Mouse (Mus musculus): Measurements from ENCODE around the gene Phldb1. TPM values are rescaled to one million over a fixed set of nuclear protein-coding genes. Genes with fewer than 3 reads are reported as not detected.
"Not testable (repeated sequence)": the region's sequence is repeated elsewhere in the genome, so short reads cannot be mapped to it uniquely, and the experiment has no call there.

Phldb1 gene
- 20.2 and 24.4 TPM in 2 replicates for polyA plus RNA-seq (2015; fragmentation: Nextera tagmentation; extraction: Ambion mirVana)

DNA sequence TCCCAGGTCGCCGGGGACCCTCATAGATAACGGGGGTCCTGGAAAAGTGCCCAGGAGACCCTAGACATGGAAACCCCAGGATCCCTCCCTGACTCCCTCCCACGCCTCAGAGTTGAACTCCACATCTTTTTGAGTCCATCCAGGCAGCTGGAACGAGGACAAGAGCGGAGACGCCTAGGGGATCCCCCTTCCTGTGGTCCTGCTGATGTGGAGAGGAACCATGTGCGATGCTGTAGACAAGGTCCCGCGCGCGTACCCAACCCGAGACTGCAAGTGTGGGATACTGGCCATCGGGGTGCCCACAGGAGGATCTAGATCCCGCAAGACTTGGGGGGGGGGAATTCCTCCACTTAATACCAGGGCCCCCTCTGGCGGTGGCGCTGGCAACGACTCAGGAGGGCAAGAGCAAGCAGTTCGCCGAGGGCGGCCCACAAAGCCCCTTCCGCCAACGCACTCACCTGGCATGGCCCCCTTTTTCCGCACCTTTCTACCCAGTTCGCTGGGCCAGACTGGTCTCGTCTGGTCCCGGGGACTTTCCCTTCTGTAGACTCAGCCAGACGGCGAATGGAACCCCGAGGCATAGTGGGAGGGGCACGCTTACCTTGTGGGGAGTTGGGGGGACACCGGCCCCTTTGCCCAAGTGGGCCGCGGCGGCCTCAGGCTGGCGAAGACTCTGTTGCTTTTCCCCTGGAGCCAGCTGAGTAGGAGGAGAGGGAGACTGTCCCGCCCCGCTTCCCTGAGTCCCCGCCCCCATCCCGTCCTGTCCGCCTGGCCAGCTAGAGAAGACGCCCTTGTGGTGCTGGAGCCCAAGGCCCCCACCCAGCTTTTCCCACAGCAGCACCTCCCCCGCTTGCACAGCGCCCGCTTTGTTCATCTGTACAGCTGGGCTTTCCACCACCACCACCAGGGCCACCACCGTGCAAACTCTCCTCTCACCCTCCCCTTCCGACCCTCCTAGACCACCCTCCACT is at the start of gene Phldb1:
Gene Phldb1 (minus strand): TSS at position 675 of the 971 bp plus-strand sequence.
- peaks cover 42% of the 10 kb centered on the region for H3K4me1 ChIP-seq
- ATAC-seq (ENCODE audit: extremely low read depth, insufficient number of reproducible peaks, low FRiP score, low TSS enrichment), result 0 out of 2 replicates have a peak, but pooled peaks have one; percentile 12
- peak within 1 kb of the TSS; percentile 85 for H3K9ac ChIP-seq
- peaks cover 4% of the 10 kb centered on the region for H3K27me3 ChIP-seq (replicated peaks)
- H3K4me3 ChIP-seq, result peak within 1 kb of the TSS; percentile 73
- H3K9me3 ChIP-seq, result no peaks in the 10 kb centered on the region
- no peaks in the 10 kb centered on the region for H3K36me3 ChIP-seq
- under 1% methylated on average over 45 of the region's 47 CpGs for WGBS
- H3K27ac ChIP-seq (replicated peaks), result peak within 1 kb of the TSS; percentile 77
- H3K4me2 ChIP-seq, result peak within 1 kb of the TSS; percentile 99

GRCm38 (mm10) chr9:44772750-44773651 is 38.0 kb upstream of the Phldb1 start:
- peak overlapping the region; percentile 91 for H3K4me3 ChIP-seq
- peak; percentile 95 for ATAC-seq (ENCODE audit: extremely low read depth, insufficient number of reproducible peaks, low FRiP score, low TSS enrichment)
- no peaks in the 10 kb centered on the region for H3K27me3 ChIP-seq (replicated peaks)
- WGBS, result under 1% methylated on average over 41 of the region's 41 CpGs
- peaks cover 28% of the 10 kb centered on the region for H3K36me3 ChIP-seq
- H3K9me3 ChIP-seq, result no peaks in the 10 kb centered on the region
- peak overlapping the region; percentile 89 for H3K27ac ChIP-seq (replicated peaks)
- peaks cover 14% of the 10 kb centered on the region for H3K4me1 ChIP-seq
- peak overlapping the region; percentile 92 for H3K9ac ChIP-seq
- peak overlapping the region; percentile 94 for H3K4me2 ChIP-seq

DNA sequence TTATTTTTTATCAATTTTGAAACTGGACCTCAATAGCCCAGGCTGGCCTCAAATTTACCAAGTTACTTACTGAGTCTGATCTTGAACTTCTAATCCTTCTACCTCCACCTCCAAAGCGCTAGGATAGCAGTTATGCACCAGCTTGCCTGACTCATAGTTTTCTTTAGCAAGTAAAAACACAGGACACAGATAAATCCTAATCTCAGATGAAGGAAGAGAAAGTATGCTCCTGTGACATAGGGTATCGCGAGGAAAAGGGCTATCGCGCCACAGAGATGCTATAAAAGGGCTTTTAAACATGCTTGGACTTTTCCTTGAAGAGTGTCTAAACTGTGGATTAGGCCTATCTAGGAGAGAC is 37.4 kb upstream of the Phldb1 start:
- peak overlapping the region; percentile 91 for H3K4me3 ChIP-seq
- H3K4me2 ChIP-seq, result no peak overlapping the region
- H3K27ac ChIP-seq (replicated peaks), result peak overlapping the region; percentile 89

GRCm38 (mm10) chr9:44771376-44771775 is 36.4 kb upstream of the Phldb1 start:
- WGBS, result 87% methylated on average over 5 of the region's 5 CpGs

More for the DNA sequence above, 37.4 kb upstream of the Phldb1 start:
- WGBS, result 15% methylated on average over 5 of the region's 5 CpGs
- ATAC-seq (ENCODE audit: extremely low read depth, insufficient number of reproducible peaks, low FRiP score, low TSS enrichment), result no peak
- no peak overlapping the region for H3K9ac ChIP-seq
- H3K4me1 ChIP-seq, result peaks cover 14% of the 10 kb centered on the region
- no peaks in the 10 kb centered on the region for H3K9me3 ChIP-seq
- H3K27me3 ChIP-seq (replicated peaks), result no peaks in the 10 kb centered on the region
- H3K36me3 ChIP-seq, result peaks cover 26% of the 10 kb centered on the region

DNA sequence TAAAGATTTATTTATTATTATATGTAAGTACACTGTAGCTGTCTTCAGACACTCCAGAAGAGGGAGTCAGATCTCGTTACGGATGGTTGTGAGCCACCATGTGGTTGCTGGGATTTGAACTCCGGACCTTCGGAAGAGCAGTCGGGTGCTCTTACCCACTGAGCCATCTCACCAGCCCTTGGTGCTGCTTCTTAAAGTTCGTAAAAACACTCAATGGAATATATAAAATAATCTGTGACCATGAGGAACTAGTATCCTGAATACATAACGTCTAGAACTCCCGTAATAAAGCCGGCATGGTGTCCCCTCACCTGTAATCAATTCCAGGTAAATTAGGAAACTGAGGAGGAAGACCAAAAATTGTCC is 33.0 kb upstream of the Phldb1 start:
- not testable (repeated sequence) for ATAC-seq (ENCODE audit: extremely low read depth, insufficient number of reproducible peaks, low FRiP score, low TSS enrichment); H3K9me3 ChIP-seq; H3K27me3 ChIP-seq (replicated peaks); H3K27ac ChIP-seq (replicated peaks); H3K36me3 ChIP-seq
- Histone ChIP-seq H3K4me2 (peak overlapping the region; percentile 82), H3K9ac (peak overlapping the region; percentile 40), H3K4me3 (peak overlapping the region; percentile 88), H3K4me1 (peaks cover 38% of the 10 kb centered on the region)
- 33% methylated on average over 9 of the region's 9 CpGs for WGBS

More at GRCm38 (mm10) chr9:44771376-44771775, 36.4 kb upstream of the Phldb1 start:
- no peak overlapping the region for H3K27ac ChIP-seq (replicated peaks)
- no peak overlapping the region for H3K4me2 ChIP-seq
- no peak for ATAC-seq (ENCODE audit: extremely low read depth, insufficient number of reproducible peaks, low FRiP score, low TSS enrichment)
- H3K4me3 ChIP-seq, result no peak overlapping the region
- peaks cover 18% of the 10 kb centered on the region for H3K36me3 ChIP-seq
- peaks cover 18% of the 10 kb centered on the region for H3K4me1 ChIP-seq
- H3K27me3 ChIP-seq (replicated peaks), result no peaks in the 10 kb centered on the region
- H3K9me3 ChIP-seq, result no peaks in the 10 kb centered on the region
- H3K9ac ChIP-seq, result no peak overlapping the region

GRCm38 (mm10) chr9:44767101-44768028 is 32.4 kb upstream of the Phldb1 start, which contains the start of the genes Arcn1 and Ift46:
Gene Arcn1 (minus strand): TSS chr9:44767845.
Gene Ift46 (plus strand): TSS chr9:44767908.
- ATAC-seq (ENCODE audit: extremely low read depth, insufficient number of reproducible peaks, low FRiP score, low TSS enrichment), result peak; percentile 84
- Histone ChIP-seq H3K9ac (peak within 1 kb of the TSS; percentile 98), H3K4me2 (peak within 1 kb of the TSS; percentile 82), H3K36me3 (no peaks in the 10 kb centered on the region), H3K9me3 (no peaks in the 10 kb centered on the region), H3K4me1 (peaks cover 42% of the 10 kb centered on the region), H3K27ac (replicated peaks) (peak within 1 kb of the TSS; percentile 98), H3K27me3 (replicated peaks) (no peaks in the 10 kb centered on the region), H3K4me3 (peak within 1 kb of the TSS; percentile 88)
- WGBS, result under 1% methylated on average over 82 of the region's 82 CpGs

GRCm38 (mm10) chr9:44760873-44761272 is 25.9 kb upstream of the Phldb1 start:
- Histone ChIP-seq H3K9ac (no peak overlapping the region), H3K27me3 (replicated peaks) (no peaks in the 10 kb centered on the region), H3K27ac (replicated peaks) (no peak overlapping the region), H3K36me3 (peaks cover 45% of the 10 kb centered on the region), H3K4me2 (no peak overlapping the region), H3K9me3 (no peaks in the 10 kb centered on the region), H3K4me3 (no peak overlapping the region), H3K4me1 (peaks cover 45% of the 10 kb centered on the region)
- WGBS, result 53% methylated on average over 2 of the region's 2 CpGs
- no peak for ATAC-seq (ENCODE audit: extremely low read depth, insufficient number of reproducible peaks, low FRiP score, low TSS enrichment)

GRCm38 (mm10) chr9:44748473-44748872 is 13.5 kb upstream of the Phldb1 start:
- Histone ChIP-seq H3K27me3 (replicated peaks) (no peaks in the 10 kb centered on the region), H3K9me3 (no peaks in the 10 kb centered on the region), H3K4me2 (no peak overlapping the region), H3K9ac (no peak overlapping the region), H3K4me3 (no peak overlapping the region), H3K36me3 (peaks cover 100% of the 10 kb centered on the region), H3K27ac (replicated peaks) (no peak overlapping the region), H3K4me1 (no peaks in the 10 kb centered on the region)
- 92% methylated on average over 7 of the region's 7 CpGs for WGBS
- no peak for ATAC-seq (ENCODE audit: extremely low read depth, insufficient number of reproducible peaks, low FRiP score, low TSS enrichment)

- H3K4me1 ChIP-seq, result no peaks in the 10 kb centered on the region
- no peak for ATAC-seq (ENCODE audit: extremely low read depth, insufficient number of reproducible peaks, low FRiP score, low TSS enrichment)
- H3K4me3 ChIP-seq, result no peak overlapping the region
- 93% methylated on average over 3 of the region's 3 CpGs for whole genome bisulfite sequencing
- H3K4me2 ChIP-seq, result no peak overlapping the region
- H3K9ac ChIP-seq, result no peak overlapping the region
- H3K9me3 ChIP-seq, result no peaks in the 10 kb centered on the region
- peaks cover 100% of the 10 kb centered on the region for H3K36me3 ChIP-seq
- H3K27me3 ChIP-seq (replicated peaks), result no peaks in the 10 kb centered on the region
- no peak overlapping the region for H3K27ac ChIP-seq (replicated peaks)
These were observed 12.3 kb upstream of the Phldb1 start for GRCm38 (mm10) chr9:44747341-44747740.

DNA sequence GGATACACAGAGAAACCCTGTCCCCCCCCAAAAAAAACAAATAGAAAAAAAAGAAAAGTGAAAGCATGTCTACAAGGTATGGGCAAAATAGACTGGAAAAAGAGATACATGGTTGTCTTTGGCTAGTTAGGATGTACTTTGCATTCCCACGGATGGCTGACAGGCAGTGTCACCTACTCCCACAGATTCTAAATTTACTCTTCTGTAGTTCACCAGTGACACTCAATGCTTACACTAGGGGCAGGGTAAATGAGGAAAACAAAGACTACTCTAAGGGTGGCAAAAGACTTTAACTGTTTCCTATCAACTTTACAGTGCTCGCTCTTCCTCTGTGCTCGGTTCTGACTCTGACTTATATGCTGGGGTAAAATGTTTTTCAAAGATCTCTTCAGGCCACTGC is 11.7 kb upstream of the Phldb1 start:
- Histone ChIP-seq H3K4me2 (no peak overlapping the region), H3K27me3 (replicated peaks) (no peaks in the 10 kb centered on the region), H3K4me3 (no peak overlapping the region), H3K36me3 (peaks cover 97% of the 10 kb centered on the region), H3K9me3 (no peaks in the 10 kb centered on the region), H3K4me1 (no peaks in the 10 kb centered on the region), H3K9ac (no peak overlapping the region), H3K27ac (replicated peaks) (no peak overlapping the region)
- ATAC-seq (ENCODE audit: extremely low read depth, insufficient number of reproducible peaks, low FRiP score, low TSS enrichment), result no peak
- WGBS, result 73% methylated on average over 3 of the region's 3 CpGs
